Mouse (Mus musculus): ENCODE measurements around the gene Sgsm3. TPM values are rescaled to one million over a fixed set of nuclear protein-coding genes. Genes with fewer than 3 reads are reported as not detected.
A peak's percentile ranks its signal among the peaks of the same experiment; 100 is the strongest.
"Not testable (repeated sequence)": the region's sequence is repeated elsewhere in the genome, so short reads cannot be mapped to it uniquely, and the experiment has no call there.

Gene Sgsm3
- 100 to 1,000 TPM in 1 of 4 experiments, 10 to 100 TPM in 3; 81.8 to 105 (median 87.0) TPM for total RNA-seq (2022)

GRCm38 (mm10) chr15:80977620-80978334 is at the start of gene Sgsm3:
Gene Sgsm3, plus strand, starts transcription at chr15:80977765.
- DNase-seq (ENCODE audit: low spot score in 2 of 2), result peak; percentile 75 to 77

GRCm38 (mm10) chr15:80928811-80929355 is 48.7 kb upstream of the Sgsm3 start:
- no peak for DNase-seq (ENCODE audit: low spot score in 2 of 2)

DNA sequence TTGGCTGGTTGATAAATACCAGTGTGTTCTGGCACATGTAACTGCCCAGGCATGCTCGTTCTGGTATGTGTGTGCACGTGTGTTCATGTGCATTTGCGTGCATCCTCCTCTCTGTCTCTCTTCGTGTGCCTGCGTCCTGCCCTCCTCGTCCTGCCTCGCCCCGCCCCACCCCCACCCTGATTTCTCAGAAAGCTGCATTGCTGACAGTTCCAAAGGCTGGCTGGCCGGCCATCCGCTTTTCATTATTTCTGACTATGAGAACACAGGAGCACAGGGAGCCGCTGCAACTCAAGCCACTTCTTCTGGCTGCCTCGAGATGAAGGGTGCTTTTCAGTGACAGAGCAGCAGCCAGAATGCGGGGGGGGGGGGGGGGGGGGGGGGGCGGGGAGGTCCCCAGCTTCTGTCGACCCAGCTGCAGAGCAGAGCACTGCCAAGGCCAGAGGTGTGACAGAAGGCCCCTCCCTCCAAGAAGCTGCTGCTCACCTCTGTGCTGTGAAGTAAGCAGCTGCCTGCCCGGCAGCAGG is 47.5 kb upstream of the Sgsm3 start:
- DNase-seq (ENCODE audit: low spot score in 2 of 2), result no peak

DNA sequence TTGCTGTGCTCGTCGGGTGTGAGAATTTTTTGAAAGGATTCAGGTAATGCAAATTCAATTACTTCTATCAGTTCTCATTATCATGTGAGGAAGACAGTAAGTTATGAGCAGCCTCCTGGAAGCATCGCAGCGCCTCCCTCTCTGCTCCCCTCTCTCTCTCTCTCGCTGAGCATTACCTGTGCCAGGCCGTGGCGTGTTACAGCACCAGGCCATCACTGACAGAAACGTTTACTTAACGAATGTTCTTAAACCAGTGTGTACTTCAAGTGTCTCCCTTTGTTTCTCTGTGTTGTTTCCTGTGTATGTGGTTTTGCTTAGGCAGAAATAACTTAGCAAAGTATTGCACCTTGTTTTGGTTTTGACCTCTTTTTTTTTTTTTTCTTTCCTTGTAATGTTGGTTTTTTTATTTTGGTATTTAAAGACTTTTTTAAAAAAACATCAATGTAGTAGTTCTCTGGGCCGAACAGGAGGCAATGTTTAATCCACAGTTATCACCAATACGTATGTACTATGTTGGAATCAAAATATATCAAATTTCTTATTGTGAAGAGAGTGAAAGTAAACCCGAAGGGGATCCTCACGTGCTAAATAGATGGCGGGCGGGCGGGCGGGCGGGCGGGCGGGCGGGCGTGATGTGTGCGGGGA is 46.8 kb upstream of the Sgsm3 start:
- DNase-seq (ENCODE audit: low spot score in 2 of 2), result not testable (repeated sequence)

- no peak for DNase-seq (ENCODE audit: low spot score in 2 of 2)
Observed at GRCm38 (mm10) chr15:80931345-80931960, 46.1 kb upstream of the Sgsm3 start.

- no peak for DNase-seq (ENCODE audit: low spot score in 2 of 2)
Observed at GRCm38 (mm10) chr15:80934841-80935240, 42.7 kb upstream of the Sgsm3 start.

DNA sequence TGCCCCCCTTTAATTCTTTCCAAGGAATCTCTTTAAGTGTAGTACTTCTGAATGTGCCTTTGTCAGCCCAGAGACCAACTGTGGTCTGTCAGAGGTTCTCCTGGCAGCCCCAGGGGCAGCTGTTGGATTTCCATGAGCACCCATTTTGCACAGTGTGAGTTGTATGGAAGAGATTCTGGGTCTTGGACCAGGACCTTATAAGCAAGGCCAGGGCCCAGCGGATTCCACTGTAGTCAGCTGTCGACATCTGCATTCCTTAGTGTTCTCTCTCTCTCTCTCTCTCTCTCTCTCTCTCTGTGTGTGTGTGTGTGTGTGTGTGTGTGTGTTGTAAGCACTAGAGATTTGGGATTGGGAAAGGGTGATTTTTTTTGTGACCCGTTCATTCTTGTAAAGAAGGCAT is 40.9 kb upstream of the Sgsm3 start:
- no peak for DNase-seq (ENCODE audit: low spot score in 2 of 2)

DNA sequence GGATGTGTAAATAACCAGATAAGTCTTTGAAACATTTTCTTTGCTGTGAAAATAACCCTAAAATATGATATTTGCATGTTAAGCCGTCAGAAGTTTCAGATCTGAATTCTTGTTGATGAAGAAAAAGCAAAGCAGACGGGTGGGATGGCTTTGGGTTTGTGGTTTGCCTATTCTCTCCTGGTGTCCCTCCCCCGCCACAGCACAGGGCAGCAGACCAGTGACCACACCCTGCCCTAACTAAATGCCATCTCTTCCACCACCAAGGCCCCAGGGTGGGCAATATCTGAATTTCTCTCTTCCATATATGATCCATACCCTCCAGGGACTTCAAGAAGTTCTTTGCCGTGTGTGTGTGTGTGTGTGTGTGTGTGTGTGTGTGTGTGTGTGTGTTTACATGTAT is 39.0 kb upstream of the Sgsm3 start:
- DNase-seq (ENCODE audit: low spot score in 2 of 2), result no peak

DNA sequence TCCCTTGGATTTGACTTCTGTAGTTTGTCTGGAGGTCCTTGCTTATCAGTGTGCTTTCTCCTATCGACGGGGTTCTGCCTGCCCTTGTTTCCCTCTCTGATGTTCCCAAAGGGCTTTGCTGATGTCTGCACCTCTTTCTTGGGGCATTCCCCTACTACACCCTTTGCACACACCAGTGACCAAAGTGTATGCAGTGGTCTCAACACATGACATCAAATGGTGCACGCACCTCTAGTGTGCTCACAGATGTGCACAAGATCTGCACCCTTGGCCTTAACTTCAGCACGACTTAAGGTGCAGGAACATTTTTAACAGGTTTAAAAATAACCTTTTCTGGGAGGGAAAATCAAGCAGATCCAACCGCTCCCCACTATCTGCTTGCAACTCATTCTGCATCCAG is 38.2 kb upstream of the Sgsm3 start:
- no peak for DNase-seq (ENCODE audit: low spot score in 2 of 2)

DNA sequence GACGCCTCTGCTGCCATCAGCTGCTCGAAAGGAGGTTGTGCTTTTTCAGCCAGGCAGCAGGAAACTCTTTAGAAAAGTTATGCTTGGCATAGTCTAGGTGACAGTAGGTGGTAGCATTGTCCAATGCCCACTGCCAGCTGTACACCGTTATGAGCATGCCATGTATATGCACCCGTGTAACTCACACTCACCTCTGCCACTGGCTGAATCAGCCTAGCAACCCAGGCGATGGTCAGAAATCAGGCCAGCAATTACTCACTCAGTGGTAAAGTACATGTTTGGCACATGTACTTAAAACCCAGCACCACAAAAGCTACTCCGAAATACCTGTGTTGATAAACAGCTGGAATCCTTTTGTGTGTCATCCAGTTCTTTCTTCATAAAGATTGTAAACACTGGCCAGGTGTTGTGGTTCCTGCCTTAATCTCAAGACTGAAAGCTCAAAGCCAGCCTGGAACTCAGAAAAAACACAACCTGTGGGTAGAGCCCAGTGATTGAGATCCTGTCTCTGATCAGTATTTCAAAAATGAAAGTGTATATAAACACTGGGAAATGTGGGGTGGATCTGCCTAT is 36.0 kb upstream of the Sgsm3 start:
- DNase-seq (ENCODE audit: low spot score in 2 of 2), result no peak

DNA sequence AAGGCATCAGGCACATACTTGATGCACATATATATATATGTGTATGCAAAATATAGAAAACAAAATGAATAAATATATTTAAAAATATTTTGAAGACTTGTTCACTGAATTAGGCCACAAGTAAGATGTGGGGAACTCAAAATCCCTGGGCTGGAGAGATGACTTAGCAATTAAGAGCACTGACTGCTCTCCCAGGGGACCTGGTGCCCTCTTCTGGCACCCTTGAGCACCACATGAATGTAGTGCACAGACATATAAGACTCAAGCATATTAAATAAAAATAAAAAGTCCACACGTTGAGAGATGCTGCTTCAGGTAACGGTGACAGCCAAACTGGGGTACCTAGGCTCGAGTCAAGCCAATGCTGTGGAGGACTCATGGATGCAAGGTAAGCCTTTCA is 31.7 kb upstream of the Sgsm3 start:
- DNase-seq (ENCODE audit: low spot score in 2 of 2), result no peak

DNA sequence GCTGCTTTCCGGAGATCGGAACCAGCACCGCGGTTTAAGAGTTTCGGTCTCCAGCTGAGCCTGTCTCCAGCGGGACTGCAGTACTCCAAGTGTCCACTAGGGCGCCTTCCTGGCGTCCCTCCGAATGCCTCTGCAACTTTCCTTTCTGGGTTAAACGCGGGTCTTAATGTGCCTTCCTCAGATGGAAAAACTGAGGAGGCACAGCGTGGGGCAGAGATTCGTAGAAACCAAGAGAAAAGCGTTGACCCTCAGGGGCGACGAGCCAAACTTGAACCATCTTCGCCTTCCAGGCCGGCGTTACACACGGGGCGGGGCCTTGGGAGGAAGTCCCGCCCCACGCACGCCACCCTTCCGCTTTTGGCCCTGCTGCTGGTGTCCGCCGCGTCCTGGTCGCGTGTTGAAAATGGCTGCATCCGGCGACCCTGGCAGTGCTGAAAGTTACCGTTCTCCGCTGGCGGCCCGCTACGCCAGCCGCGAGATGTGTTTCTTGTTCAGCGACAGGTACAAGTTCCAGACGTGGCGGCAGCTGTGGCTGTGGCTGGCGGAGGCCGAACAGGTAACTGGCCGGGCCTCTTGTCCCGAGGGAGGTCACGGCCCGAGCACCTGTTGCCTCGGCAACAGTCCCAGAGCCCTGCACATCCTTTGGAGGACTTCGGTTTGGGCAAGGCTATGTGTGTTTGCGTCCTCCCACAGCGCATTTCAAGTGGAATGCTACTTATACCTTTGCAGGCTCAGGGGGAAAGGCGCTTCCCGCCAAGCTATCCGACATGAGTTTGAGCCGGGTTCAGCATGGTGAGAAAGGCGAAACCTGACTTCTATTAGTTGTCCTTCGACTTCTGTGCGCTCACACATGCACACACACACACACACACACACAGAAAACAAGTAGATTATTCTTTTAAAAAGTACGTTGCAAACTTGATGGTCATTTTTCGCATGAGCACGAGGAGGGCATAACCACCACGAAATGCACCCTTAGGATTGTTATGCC is 29.1 kb upstream of the Sgsm3 start, which contains the start of gene Adsl:
Gene Adsl (plus strand): TSS at position 346 of the 991 bp plus-strand sequence.
- peak; percentile 76 to 85 for DNase-seq (ENCODE audit: low spot score in 2 of 2)

- no peak for DNase-seq (ENCODE audit: low spot score in 2 of 2)
Observed at GRCm38 (mm10) chr15:80949431-80949830, 28.1 kb upstream of the Sgsm3 start.

DNA sequence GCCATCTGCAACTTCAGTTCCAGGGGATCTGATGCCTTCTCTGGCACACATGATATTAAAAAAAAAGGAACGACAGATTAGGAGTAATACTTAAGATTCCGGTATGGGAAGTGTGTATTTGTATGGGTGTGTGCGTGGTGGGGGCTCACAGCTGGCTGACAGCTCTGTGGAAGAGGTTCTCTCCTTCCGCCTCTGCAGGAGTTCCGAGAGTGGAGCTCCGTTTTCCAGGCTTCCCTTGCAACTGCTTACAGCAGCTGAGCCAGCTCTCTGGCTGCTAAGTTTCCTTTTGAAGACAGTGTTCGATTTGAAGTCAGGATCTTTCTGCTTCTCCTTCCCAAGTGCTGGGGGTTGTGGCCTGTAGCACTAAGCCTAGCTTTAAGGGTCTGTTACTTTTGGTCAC is 27.5 kb upstream of the Sgsm3 start:
- no peak for DNase-seq (ENCODE audit: low spot score in 2 of 2)

- DNase-seq (ENCODE audit: low spot score in 2 of 2), result no peak
Observed at GRCm38 (mm10) chr15:80953971-80954370, 23.6 kb upstream of the Sgsm3 start.

DNA sequence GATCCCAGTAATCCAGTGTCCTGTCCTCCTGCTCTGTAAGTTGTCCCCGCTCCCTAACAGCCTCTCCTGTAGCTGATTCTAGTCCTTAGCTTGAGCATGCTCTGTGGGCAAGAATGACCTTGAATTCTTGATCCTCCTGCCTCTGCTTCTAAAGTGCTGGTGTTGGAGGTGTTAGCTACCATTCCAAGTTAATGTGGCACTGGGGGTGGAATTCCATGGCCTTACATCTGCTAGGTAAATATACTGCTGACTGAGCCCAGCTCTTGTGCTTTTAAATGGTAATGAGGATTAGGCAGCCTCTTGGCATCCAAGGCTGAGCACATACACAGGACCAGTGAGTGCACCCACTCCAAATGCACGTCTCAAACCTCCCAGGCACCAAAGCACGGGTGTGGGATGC is 22.7 kb upstream of the Sgsm3 start:
- no peak for DNase-seq (ENCODE audit: low spot score in 2 of 2)

GRCm38 (mm10) chr15:80955836-80956438 is 21.6 kb upstream of the Sgsm3 start:
- DNase-seq (ENCODE audit: low spot score in 2 of 2), result no peak

- DNase-seq (ENCODE audit: low spot score in 2 of 2), result no peak
Observed at GRCm38 (mm10) chr15:80969371-80969770, 8.2 kb upstream of the Sgsm3 start.

DNA sequence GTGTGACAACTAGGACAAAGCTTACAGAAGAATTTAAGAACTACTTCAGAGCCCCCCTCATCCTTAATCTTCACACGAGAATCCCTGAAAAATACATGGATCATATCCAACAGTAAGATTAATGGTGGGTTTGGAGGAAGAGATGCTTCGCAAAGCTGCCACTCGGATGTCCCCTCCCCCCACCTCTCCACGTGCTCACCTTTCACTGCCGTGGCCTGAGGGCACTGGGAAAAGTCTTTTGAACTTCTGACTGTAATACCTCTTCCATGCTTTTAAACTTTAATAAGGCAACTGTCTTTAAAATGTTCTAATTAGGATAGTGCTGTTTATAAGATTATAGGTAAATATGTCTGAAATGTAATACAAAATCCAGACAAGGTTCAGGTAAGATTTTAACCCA is 3.3 kb upstream of the Sgsm3 start:
- DNase-seq (ENCODE audit: low spot score in 2 of 2), result no peak

DNA sequence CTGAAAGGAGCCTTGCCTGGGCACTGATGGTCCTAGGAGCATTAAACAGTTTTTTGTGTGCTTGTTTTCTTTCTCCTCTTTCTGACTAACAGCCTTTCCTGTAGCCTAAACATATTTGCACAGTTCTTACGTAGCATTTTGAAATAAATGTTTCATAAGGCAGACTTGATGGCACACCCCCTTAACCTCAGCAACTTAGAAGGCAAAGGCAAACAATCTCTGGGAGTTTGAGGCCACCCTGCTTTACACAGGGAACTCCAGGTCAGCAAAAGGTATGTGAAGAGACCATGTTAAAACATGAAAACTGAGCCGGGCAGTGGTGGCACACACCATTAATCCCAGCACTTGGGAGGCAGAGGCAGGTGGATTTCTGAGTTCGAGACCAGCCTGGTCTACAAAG is 1.9 kb upstream of the Sgsm3 start:
- no peak for DNase-seq (ENCODE audit: low spot score in 2 of 2)

All from left cerebral cortex, adult 8-10 months (tissue).